Mouse (Mus musculus) erythroblast, embryonic 14.5 days (primary cell): ENCODE data around the gene Vps50.

Experiments
- GATA1 ChIP-seq: IDR thresholded peaks from 2 replicates; pipeline ENCODE4 v1.6.1; 2012; ENCODE audit warnings: low read length, inconsistent platforms, mixed read lengths
- TAL1 ChIP-seq: IDR thresholded peaks from 3 replicates; pipeline ENCODE4 v1.6.1; 2012; ENCODE audit warnings: low read length, inconsistent platforms, mixed read lengths

- no peak for TF ChIP-seq TAL1
- TF ChIP-seq GATA1: no peak
Measured at GRCm38 (mm10) chr6:3549992-3550391, 51.8 kb downstream of the Vps50 start.
